Mouse (Mus musculus) lung, postnatal 0 days (tissue): ENCODE measurements at regions not wholly inside any gene's neighbourhood (a gene's known extent, or its start where the extent isn't known, plus 50 kb on each side); places are given as distances from the start of the nearest gene placed in this dataset.

ENCODE experiments used
- CTCF ChIP-seq: IDR thresholded peaks from 2 replicates; pipeline ENCODE4 v1.5.1; 2016; ENCODE audit warnings: antibody characterized with exemption, mild to moderate bottlenecking
- EP300 ChIP-seq: IDR thresholded peaks from 2 replicates; pipeline ENCODE4 v1.6.1; 2016; ENCODE audit warnings: antibody characterized with exemption, mild to moderate bottlenecking, control low read depth

DNA sequence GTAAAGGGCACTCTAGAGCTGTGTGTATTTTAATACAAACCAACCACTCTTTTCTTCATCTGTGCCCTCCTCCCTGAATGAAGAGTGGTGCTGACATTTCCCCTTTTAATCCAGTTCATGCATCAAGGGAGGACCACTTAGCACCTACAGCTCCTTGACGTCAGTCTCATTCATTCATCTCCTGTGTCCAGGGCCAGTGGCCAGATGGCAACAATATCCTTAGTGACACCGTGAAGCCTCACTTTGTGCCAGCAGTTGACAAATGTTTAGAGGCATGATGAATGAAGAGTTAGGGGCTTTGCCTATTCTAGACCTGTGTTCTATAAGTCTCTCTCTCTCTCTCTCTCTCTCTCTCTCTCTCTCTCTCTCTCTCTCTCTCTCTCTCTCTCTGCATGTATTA lies 1441.1 kb upstream of the Gm6569 start:
- TF ChIP-seq CTCF, result no peak
- no peak for TF ChIP-seq EP300
